Mouse (Mus musculus): ENCODE measurements around the gene Fbxl12.

DNA sequence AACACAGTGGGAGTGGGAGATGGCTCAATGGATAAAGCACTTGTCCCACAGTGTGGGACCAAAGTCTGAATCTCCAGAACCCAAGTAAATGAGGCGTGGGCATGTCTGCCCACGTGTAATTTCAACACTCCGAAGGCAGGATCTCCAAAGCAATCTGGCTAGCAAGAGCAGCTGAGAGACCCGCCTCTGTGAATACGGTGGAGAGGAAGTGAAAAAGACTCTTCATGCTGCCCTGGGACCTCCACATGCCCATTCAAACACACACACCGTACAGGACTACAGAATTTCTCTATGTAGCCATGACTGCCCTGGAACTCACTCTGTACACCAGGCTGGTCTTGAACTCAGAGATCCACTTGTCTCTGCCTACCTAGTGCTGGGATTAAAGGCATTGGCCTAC lies 43.3 kb downstream of the Fbxl12 start:
- TF ChIP-seq EP300 (IDR thresholded peaks at IDR 0.05; ENCODE audit: low read length) (no peak), ZKSCAN1 (IDR thresholded peaks at IDR 0.05; ENCODE audit: borderline replicate concordance, low read depth, low read length) (no peak), CTCF (conservative IDR thresholded peaks at IDR 0.05 in 1 of 2, IDR thresholded peaks at IDR 0.05 in 1 of 2; ENCODE audit: low read depth in 2 of 2, low read length in 2 of 2) (no peak), MXI1 (IDR thresholded peaks at IDR 0.05; ENCODE audit: low read depth, low read length) (no peak), ZNF384 (IDR thresholded peaks at IDR 0.05; ENCODE audit: low read depth, low read length) (no peak), RCOR1 (conservative IDR thresholded peaks at IDR 0.05; ENCODE audit: low read depth, low read length) (no peak), USF1 (IDR thresholded peaks at IDR 0.05; ENCODE audit: low read depth, low read length) (no peak), POLR2A (IDR thresholded peaks at IDR 0.05; ENCODE audit: low read depth, low read length) (no peak), SIN3A (IDR thresholded peaks at IDR 0.05; ENCODE audit: low read length) (no peak), MAX (IDR thresholded peaks at IDR 0.05; ENCODE audit: low read length) (no peak), TBP (conservative IDR thresholded peaks at IDR 0.05; ENCODE audit: low read depth, low read length) (no peak), POLR2AphosphoS2 (IDR thresholded peaks at IDR 0.05; ENCODE audit: low read depth, low read length) (no peak)
